Mouse (Mus musculus): ENCODE results near the gene Hrc.

DNA sequence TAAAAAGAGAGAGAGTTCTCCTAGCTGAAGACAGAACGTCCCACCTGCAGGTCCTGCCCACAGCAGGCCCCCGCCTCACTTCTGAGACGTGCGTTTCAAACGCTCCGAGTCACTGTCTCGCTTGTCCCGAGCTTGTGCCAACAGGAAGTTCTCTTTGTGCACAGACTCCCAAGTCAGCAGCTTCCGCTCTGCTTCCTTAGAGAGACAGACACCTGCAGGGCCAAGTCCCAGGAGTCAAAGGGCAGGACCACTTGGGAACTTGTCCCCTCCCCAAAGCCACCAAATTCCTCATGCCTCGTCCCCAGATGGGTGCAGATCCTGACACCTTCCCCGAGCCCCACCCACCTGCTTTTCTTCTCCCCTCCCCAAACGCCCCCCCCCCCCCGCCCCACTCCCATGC is 30.2 kb upstream of the Hrc start:
- TF ChIP-seq EP300 (IDR thresholded peaks at IDR 0.05; ENCODE audit: low read length) (no peak), MYC (IDR thresholded peaks at IDR 0.05; ENCODE audit: low read depth, low read length) (no peak), ZC3H11A (IDR thresholded peaks at IDR 0.05; ENCODE audit: low read depth, low read length) (no peak), SIN3A (IDR thresholded peaks at IDR 0.05; ENCODE audit: low read length) (no peak), CTCF (conservative IDR thresholded peaks at IDR 0.05 in 1 of 2, IDR thresholded peaks at IDR 0.05 in 1 of 2; ENCODE audit: low read depth in 2 of 2, low read length in 2 of 2) (no peak), POLR2A (IDR thresholded peaks at IDR 0.05; ENCODE audit: low read depth, low read length) (no peak), MAZ (IDR thresholded peaks at IDR 0.05; ENCODE audit: low read depth, low read length) (no peak), BHLHE40 (IDR thresholded peaks at IDR 0.05; ENCODE audit: low read depth, low read length) (no peak), USF2 (conservative IDR thresholded peaks at IDR 0.05; ENCODE audit: low read depth, low read length) (no peak), ELF1 (IDR thresholded peaks at IDR 0.05; ENCODE audit: low read depth, low read length) (no peak), JUN (IDR thresholded peaks at IDR 0.05; ENCODE audit: insufficient read depth, low read depth, low read length) (no peak), POLR2AphosphoS2 (IDR thresholded peaks at IDR 0.05; ENCODE audit: low read depth, low read length) (no peak), MAX (IDR thresholded peaks at IDR 0.05; ENCODE audit: low read length) (no peak)
